Mouse (Mus musculus): ENCODE measurements around the gene Tob2. TPM values are rescaled to one million over a fixed set of nuclear protein-coding genes. Genes with fewer than 3 reads are reported as not detected.

The Tob2 gene
- polyA plus RNA-seq, 1 experiment = 37.6 TPM

- no peak for TF ChIP-seq GATA1 (IDR thresholded peaks at IDR 0.05; ENCODE audit: low read length)
These were observed 7.9 kb downstream of the Tob2 start for GRCm38 (mm10) chr15:81850718-81851117.

GRCm38 (mm10) chr15:81849104-81849503 lies 9.5 kb downstream of the Tob2 start:
- no peak for TF ChIP-seq GATA1 (IDR thresholded peaks at IDR 0.05; ENCODE audit: low read length)

GRCm38 (mm10) chr15:81848301-81848700 lies 10.3 kb downstream of the Tob2 start:
- TF ChIP-seq GATA1 (IDR thresholded peaks at IDR 0.05; ENCODE audit: low read length) = no peak

- no peak for TF ChIP-seq GATA1 (IDR thresholded peaks at IDR 0.05; ENCODE audit: low read length)
These were observed 10.7 kb downstream of the Tob2 start for GRCm38 (mm10) chr15:81847861-81848260.

- no peak for TF ChIP-seq GATA1 (IDR thresholded peaks at IDR 0.05; ENCODE audit: low read length)
These were observed 11.4 kb downstream of the Tob2 start for GRCm38 (mm10) chr15:81847161-81847560.

- TF ChIP-seq GATA1 (IDR thresholded peaks at IDR 0.05; ENCODE audit: low read length) = no peak
These were observed 11.8 kb downstream of the Tob2 start for GRCm38 (mm10) chr15:81846755-81847154.

GRCm38 (mm10) chr15:81845724-81846123 lies 12.9 kb downstream of the Tob2 start:
- TF ChIP-seq GATA1 (IDR thresholded peaks at IDR 0.05; ENCODE audit: low read length) = no peak

GRCm38 (mm10) chr15:81845033-81845625 lies 13.5 kb downstream of the Tob2 start:
- no peak for TF ChIP-seq GATA1 (IDR thresholded peaks at IDR 0.05; ENCODE audit: low read length)

GRCm38 (mm10) chr15:81842275-81842674 lies 16.3 kb downstream of the Tob2 start:
- TF ChIP-seq GATA1 (IDR thresholded peaks at IDR 0.05; ENCODE audit: low read length) = no peak

- no peak for TF ChIP-seq GATA1 (IDR thresholded peaks at IDR 0.05; ENCODE audit: low read length)
These were observed 18.3 kb downstream of the Tob2 start for GRCm38 (mm10) chr15:81840306-81840705.

GRCm38 (mm10) chr15:81839634-81840033 lies 19.0 kb downstream of the Tob2 start:
- no peak for TF ChIP-seq GATA1 (IDR thresholded peaks at IDR 0.05; ENCODE audit: low read length)

GRCm38 (mm10) chr15:81838554-81839235 lies 19.9 kb downstream of the Tob2 start:
- no peak for TF ChIP-seq GATA1 (IDR thresholded peaks at IDR 0.05; ENCODE audit: low read length)

GRCm38 (mm10) chr15:81836966-81837920 lies 21.4 kb downstream of the Tob2 start:
- TF ChIP-seq GATA1 (IDR thresholded peaks at IDR 0.05; ENCODE audit: low read length) = no peak

- TF ChIP-seq GATA1 (IDR thresholded peaks at IDR 0.05; ENCODE audit: low read length) = no peak
These were observed 22.3 kb downstream of the Tob2 start for GRCm38 (mm10) chr15:81836124-81836821.
